Mouse (Mus musculus) forebrain, postnatal 0 days (tissue): Measurements from ENCODE around the gene Ten1. TPM values are rescaled to one million over a fixed set of nuclear protein-coding genes. Genes with fewer than 3 reads are reported as not detected.

Experiments used
- ATAC-seq: fragments of 200-750 bp; cut with Nextera tagmentation; 2 replicates; pipeline ENCODE4 v1.8.0; 2017; ENCODE audit warnings: mild to moderate bottlenecking, moderate library complexity
- DNase-seq: peaks from one replicate; pipeline ENCODE4 v3.0.0-alpha.2; 2015
- H3K27ac ChIP-seq: fragments of 300-500 bp; sonication (generic); 2 replicates; pipeline ENCODE4 v1.5.1; 2014; ENCODE audit warnings: low read depth, mild to moderate bottlenecking, antibody characterized with exemption, low read length, moderate library complexity, mixed read lengths
- H3K27me3 ChIP-seq: fragments of 300-500 bp; sonication (generic); 2 replicates; pipeline ENCODE4 v1.6.1; 2014; ENCODE audit warnings: mild to moderate bottlenecking, low read length, mixed read lengths; ENCODE audit not compliant: insufficient read depth
- H3K36me3 ChIP-seq: fragments of 300-500 bp; sonication (generic); 2 replicates; pipeline ENCODE4 v1.6.1; 2014; ENCODE audit warnings: mild to moderate bottlenecking, moderate library complexity; ENCODE audit not compliant: insufficient read depth
- H3K4me1 ChIP-seq: fragments of 300-500 bp; sonication (generic); 2 replicates; pipeline ENCODE4 v1.6.1; 2014; ENCODE audit warnings: antibody characterized with exemption; ENCODE audit not compliant: insufficient read depth
- H3K4me2 ChIP-seq: fragments of 300-500 bp; sonication (generic); 2 replicates; pipeline ENCODE4 v1.6.1; 2014; ENCODE audit warnings: low read depth, mild to moderate bottlenecking, moderate library complexity
- H3K4me3 ChIP-seq: fragments of 300-500 bp; sonication (generic); 2 replicates; pipeline ENCODE4 v1.5.1; 2014; ENCODE audit warnings: low read depth, low read length, mixed read lengths
- H3K9ac ChIP-seq: fragments of 300-500 bp; sonication (generic); 2 replicates; pipeline ENCODE4 v1.6.1; 2014; ENCODE audit warnings: mild to moderate bottlenecking
- H3K9me3 ChIP-seq: fragments of 300-500 bp; sonication (generic); 2 replicates; pipeline ENCODE4 v1.6.1; 2016; ENCODE audit warnings: low read length
- CTCF ChIP-seq: sonication (generic); IDR thresholded peaks from 2 replicates; pipeline ENCODE4 v1.5.1; 2016; ENCODE audit warnings: antibody characterized with exemption, control low read depth, low read depth
- WGBS: fragments of 180-500 bp; shearing (Covaris S2); extraction: QIAGEN DNeasy Blood & Tissue Kit; methylation state at CpG from one replicate; pipeline ENCODE4 v1.1.7; 2014; 5-methylcytosine and 5-hydroxymethylcytosine counted together
- polyA plus RNA-seq: library from polyadenylated mRNA; unstranded; fragments of >200 nt; fragmentation: Nextera tagmentation; extraction: Ambion mirVana; gene quantifications from 2 replicates; pipeline ENCODE4 v1.2.1, GENCODE M21; 2015
- total RNA-seq: library from RNA; depleted of rRNA; stranded (reverse); fragments of >200 nt; gene quantifications from 2 replicates; pipeline ENCODE4 v1.2.3, GENCODE M21; 2014

Gene Ten1
- total and polyA plus RNA-seq, 2 experiments from 2014 or later = 62.8 to 92.8 TPM

DNA sequence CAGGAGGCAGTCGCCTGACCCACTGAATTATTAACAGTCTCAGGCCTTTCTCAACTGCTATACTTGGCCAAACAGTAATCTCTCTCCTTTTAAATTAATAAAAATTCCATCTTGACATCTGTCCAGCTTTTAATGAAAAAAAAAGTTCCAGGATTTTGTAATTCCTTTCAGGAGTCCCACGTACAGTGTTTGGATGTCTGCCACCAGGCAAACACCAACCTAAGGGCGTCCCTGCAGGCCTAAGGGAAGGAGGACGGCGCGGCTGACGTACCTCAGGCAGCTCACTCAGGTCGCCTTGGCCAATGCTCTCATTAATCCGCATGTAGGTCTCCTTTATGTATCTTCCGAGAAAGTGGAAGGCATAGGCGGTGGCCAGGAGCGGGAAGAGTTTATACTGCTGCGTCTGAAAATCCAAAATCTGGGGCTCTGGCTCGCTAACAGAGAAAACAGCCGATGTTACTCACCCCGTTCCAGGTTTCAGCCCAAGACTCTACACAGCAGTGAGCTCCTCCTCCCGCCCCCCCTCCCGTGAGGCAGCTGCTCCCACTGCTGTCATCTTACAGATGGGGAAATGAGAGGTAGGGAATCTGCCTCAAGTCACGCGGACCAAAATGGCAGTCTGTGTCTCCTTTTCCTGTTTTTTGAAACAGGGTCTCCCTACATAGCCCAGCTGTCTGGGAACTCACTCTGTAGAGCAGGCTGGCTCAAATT, 20.1 kb upstream of the Ten1 start:
- WGBS = 87% methylated on average over 20 of the region's 20 CpGs
- H3K27me3 ChIP-seq = no peaks in the 10 kb centered on the region

DNA sequence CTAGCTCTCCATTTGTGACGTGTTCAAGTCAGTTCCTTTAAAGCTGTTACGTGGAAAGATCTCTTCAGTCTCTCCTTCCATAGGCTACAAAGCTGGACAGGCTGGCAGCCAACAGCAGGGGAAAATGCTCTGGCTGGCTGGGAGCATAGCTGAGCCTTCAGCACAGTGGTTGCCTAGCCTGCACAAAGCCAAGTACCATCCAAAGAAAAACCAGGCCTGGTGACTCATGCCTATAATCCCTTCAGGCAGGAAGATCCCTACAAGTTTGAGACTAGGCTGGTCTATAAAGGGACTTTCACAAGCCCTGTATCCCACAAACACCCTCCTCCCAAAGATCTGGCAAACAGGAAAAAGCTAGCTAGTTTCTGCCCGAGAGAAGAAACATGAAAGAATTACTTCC, 12.8 kb upstream of the Ten1 start:
- Histone ChIP-seq H3K27me3 (no peaks in the 10 kb centered on the region), H3K27ac (peak overlapping the region; percentile 45), H3K4me3 (no peak overlapping the region), H3K9ac (no peak overlapping the region), H3K4me2 (no peak overlapping the region), H3K4me1 (no peaks in the 10 kb centered on the region), H3K36me3 (peaks cover 46% of the 10 kb centered on the region), H3K9me3 (no peaks in the 10 kb centered on the region)
- ATAC-seq (peak; percentile 51), DNase-seq (no peak)
- TF ChIP-seq CTCF = no peak
- WGBS = 65% methylated on average over 3 of the region's 3 CpGs

More for the DNA sequence above, 20.1 kb upstream of the Ten1 start:
- H3K4me1 ChIP-seq = no peaks in the 10 kb centered on the region
- H3K4me2 ChIP-seq = no peak overlapping the region
- TF ChIP-seq CTCF = no peak
- H3K9me3 ChIP-seq = no peaks in the 10 kb centered on the region
- no peak overlapping the region for H3K4me3 ChIP-seq
- DNase-seq (no peak), ATAC-seq (no peak)
- peaks cover 77% of the 10 kb centered on the region for H3K36me3 ChIP-seq
- no peak overlapping the region for H3K27ac ChIP-seq
- H3K9ac ChIP-seq = no peak overlapping the region

DNA sequence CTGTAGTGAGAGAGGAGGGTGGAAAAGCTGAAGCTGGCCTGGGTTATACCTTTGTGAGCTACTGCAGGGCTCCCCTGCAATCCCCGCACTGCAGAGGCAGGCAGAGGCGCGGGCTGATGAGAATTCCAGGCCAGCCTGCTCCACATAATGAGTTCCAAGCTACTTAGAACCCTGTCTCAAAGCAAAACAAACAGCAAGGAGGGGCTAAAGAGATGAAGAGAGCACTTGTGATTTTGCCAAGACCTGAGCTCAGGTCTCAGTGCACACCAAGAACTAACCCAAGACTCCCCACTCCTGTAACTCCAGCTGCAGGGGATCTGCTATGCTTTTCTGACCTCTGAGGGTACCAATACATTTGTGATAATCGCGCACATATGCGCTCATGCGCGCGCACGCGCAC, 12.3 kb upstream of the Ten1 start:
- H3K27ac ChIP-seq = peak overlapping the region; percentile 45; the same call in 1 of the 2 replicates
- no peak for ATAC-seq
- TF ChIP-seq CTCF = no peak

DNA sequence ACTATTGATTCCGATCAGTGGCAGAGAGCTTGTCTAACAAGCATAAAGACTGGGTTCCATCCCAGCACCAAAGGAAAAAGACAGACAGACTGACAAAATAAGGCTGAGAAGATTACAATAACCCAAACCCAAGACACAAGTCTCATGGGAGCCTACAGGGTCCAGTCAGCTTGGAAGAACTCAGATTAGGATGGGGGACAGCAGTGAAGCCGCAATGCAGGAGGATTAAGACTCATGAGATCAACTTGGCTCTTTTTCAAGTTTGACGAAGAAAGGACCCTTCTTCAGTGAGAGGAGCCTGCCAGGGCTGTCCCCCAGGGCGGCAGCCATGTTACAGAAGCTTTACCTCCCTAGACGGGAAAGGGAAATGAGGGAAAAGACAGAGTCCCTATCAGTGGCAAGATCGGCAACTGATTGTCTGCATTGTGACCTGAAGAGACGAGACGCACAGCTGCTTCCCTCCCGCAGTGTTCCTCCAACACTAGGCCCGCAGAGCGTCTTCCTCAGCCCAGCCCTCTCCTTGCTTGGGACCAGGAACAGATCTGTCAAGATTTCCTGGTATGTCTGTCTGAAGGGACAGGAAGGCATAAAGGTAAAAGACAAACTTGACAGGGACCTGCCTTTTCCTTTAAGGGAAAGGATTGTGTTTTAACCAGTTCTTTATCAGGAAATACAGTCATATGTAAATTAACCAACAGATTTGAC, 11.3 kb upstream of the Ten1 start:
- no peaks in the 10 kb centered on the region for H3K9me3 ChIP-seq
- no peak overlapping the region for H3K4me2 ChIP-seq
- H3K4me3 ChIP-seq = no peak overlapping the region
- no peak overlapping the region for H3K27ac ChIP-seq
- DNase-seq = no peak
- 38% methylated on average over 11 of the region's 11 CpGs for WGBS
- no peak overlapping the region; the same call in 1 of the 2 replicates for H3K9ac ChIP-seq
- ATAC-seq = no peak
- no peak for TF ChIP-seq CTCF
- no peaks in the 10 kb centered on the region for H3K27me3 ChIP-seq
- H3K36me3 ChIP-seq = peaks cover 39% of the 10 kb centered on the region
- H3K4me1 ChIP-seq = no peaks in the 10 kb centered on the region

More for the DNA sequence above, 12.3 kb upstream of the Ten1 start:
- Histone ChIP-seq H3K4me3 (no peak overlapping the region), H3K27me3 (no peaks in the 10 kb centered on the region), H3K4me1 (no peaks in the 10 kb centered on the region), H3K9ac (no peak overlapping the region), H3K9me3 (no peaks in the 10 kb centered on the region), H3K4me2 (no peak overlapping the region), H3K36me3 (peaks cover 45% of the 10 kb centered on the region)
- WGBS = 91% methylated on average over 11 of the region's 11 CpGs
- no peak for DNase-seq

DNA sequence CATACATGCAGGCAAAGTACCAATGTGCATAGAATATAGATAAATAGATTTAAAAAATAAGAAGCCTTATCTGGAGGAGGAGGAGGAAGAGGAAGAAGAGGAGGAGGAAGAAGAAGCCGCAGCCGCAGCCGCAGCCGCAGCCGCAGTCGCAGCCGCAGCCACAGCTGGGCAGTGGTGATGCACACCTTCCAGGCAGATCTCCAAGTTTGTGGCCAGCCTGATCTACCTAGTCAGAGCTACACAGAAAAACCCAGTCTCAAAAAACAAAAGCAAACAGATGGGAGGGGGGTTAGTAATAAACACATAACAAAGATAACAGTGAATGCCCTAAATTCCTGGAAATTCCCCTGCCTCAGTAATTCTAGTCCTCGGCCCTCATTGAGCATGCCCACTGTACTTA, 4.0 kb upstream of the Ten1 start:
- peaks cover 10% of the 10 kb centered on the region; the same call in 1 of the 2 replicates for H3K4me1 ChIP-seq
- H3K36me3 ChIP-seq = peaks cover 13% of the 10 kb centered on the region
- no peak overlapping the region for H3K4me3 ChIP-seq
- DNase-seq (no peak), ATAC-seq (no peak)
- no peak overlapping the region for H3K27ac ChIP-seq
- H3K9me3 ChIP-seq = no peaks in the 10 kb centered on the region
- H3K4me2 ChIP-seq = no peak overlapping the region
- no peak overlapping the region for H3K9ac ChIP-seq
- 98% methylated on average over 8 of the region's 8 CpGs for WGBS
- TF ChIP-seq CTCF = no peak
- no peaks in the 10 kb centered on the region for H3K27me3 ChIP-seq

DNA sequence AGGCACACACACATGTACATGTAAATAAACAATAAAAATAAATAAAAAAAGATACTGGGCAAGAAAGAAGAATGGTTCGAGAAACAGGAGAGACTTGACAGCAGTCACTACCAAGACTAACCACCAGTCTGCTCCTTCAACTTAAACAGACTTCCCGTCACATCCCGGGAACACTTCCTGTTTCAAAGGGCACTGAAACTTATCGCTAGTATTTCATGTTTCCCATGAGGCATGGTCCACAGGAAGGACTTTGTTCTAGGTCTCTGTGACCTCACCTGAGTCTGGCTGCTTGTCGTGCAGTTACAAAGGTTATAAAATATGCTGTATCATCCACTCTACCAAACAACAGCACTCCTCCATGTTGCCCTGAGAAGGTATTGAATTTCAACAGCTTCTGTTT, 3.4 kb upstream of the Ten1 start:
- Histone ChIP-seq H3K4me2 (no peak overlapping the region), H3K27me3 (no peaks in the 10 kb centered on the region), H3K27ac (no peak overlapping the region), H3K9me3 (no peaks in the 10 kb centered on the region), H3K4me1 (peaks cover 10% of the 10 kb centered on the region; the same call in 1 of the 2 replicates), H3K36me3 (peaks cover 11% of the 10 kb centered on the region), H3K9ac (no peak overlapping the region), H3K4me3 (no peak overlapping the region)
- ATAC-seq (no peak), DNase-seq (no peak)
- WGBS = 78% methylated on average over 5 of the region's 5 CpGs
- peak; percentile 10; the same call in 1 of the 2 replicates for TF ChIP-seq CTCF

DNA sequence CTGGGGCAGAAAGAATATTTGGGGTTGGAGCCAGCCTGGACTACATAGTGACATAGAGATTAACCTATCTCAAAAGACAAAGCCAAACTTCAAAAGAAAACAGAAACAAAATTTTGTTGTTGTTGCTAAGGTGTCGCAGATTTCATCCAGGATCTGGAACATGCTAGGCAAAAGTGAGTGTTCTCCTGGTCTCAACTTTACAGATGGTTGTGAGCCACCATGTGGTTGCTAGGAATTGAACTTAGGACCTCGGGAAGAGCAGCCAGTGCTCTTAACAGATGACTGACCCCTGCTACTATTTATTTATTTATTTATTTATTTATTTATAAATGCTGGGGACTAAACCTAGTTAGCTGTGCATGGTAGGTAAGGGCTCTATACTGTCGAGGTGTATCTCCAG, 2.3 kb upstream of the Ten1 start:
- ATAC-seq (no peak), DNase-seq (no peak)
- Histone ChIP-seq H3K4me3 (no peak overlapping the region), H3K9ac (no peak overlapping the region), H3K27ac (no peak overlapping the region), H3K4me1 (peaks cover 10% of the 10 kb centered on the region; the same call in 1 of the 2 replicates), H3K4me2 (no peak overlapping the region), H3K36me3 (peaks cover 6% of the 10 kb centered on the region), H3K9me3 (no peaks in the 10 kb centered on the region), H3K27me3 (no peaks in the 10 kb centered on the region)
- no peak for TF ChIP-seq CTCF
- 92% methylated on average over 3 of the region's 3 CpGs for WGBS
